ENCODE assay signal across 26 mouse cellular contexts in genomic region chr16:44685401-44685800, GRCm38 (mm10). TPM values are rescaled to one million over a fixed set of nuclear protein-coding genes. Genes with fewer than 3 reads are reported as not detected.
DNase-seq lines count a peak whose midpoint lies in the region; ATAC-seq lines count a peak whose summit lies in the region.
"Had no signal": no experiment of that assay in that cellular context is flagged by ENCODE, and none has a peak within 500 bp of the region (broad histone marks: within the 10 kb centered on the region; RNA-seq: fewer than 3 reads in every experiment).

No protein-coding gene starts in this region.

- no peak for ATAC-seq in hindbrain, embryonic 12.5 days (ENCODE audit: low FRiP score)
- ATAC-seq in hindbrain, embryonic 16.5 days: no peak
- no peak for ATAC-seq in hindbrain, embryonic 15.5 days (ENCODE audit: low FRiP score, low read depth)
- ATAC-seq in neural tube, embryonic 14.5 days (ENCODE audit: low read depth): no peak
- ATAC-seq: intestine, embryonic 16.5 days; midbrain, embryonic 15.5 days had no signal

- DNase-seq in adrenal gland, postnatal 36 days: peak; percentile 40 to 41
- DNase-seq in adrenal gland, postnatal 25 days: no peak
- no peak for DNase-seq in gastrocnemius, adult 18-20 months (ENCODE audit: low spot score)
- DNase-seq: cerebellum, adult 8-10 months; cerebellum, postnatal 25 days; gastrocnemius, postnatal 14 days; heart, postnatal 14 days; kidney, adult 8-10 months; kidney, postnatal 4 days; layer of hippocampus, postnatal 36 days; left cerebral cortex, postnatal 4 days; liver; lung, adult 2 months; lung, postnatal 10 days; retina, postnatal 1 day; right cerebral cortex, postnatal 14 days had no signal

- H3K27me3 ChIP-seq in hindbrain, embryonic 12.5 days: no peaks in the 10 kb centered on the region
- H3K27me3 ChIP-seq in hindbrain, embryonic 16.5 days (replicated peaks; ENCODE audit: control insufficient read depth, insufficient read depth, low read length): no peaks in the 10 kb centered on the region
- no peaks in the 10 kb centered on the region for H3K27me3 ChIP-seq in hindbrain, embryonic 15.5 days
- no peaks in the 10 kb centered on the region for H3K27me3 ChIP-seq in neural tube, embryonic 14.5 days (ENCODE audit: control insufficient read depth, insufficient read depth, low read length)
- H3K27me3 ChIP-seq: midbrain, embryonic 15.5 days; neural tube, embryonic 12.5 days had no signal

- no peaks in the 10 kb centered on the region for H3K36me3 ChIP-seq in hindbrain, embryonic 12.5 days
- H3K36me3 ChIP-seq in hindbrain, embryonic 16.5 days (ENCODE audit: control insufficient read depth, insufficient read depth, low read length): no peaks in the 10 kb centered on the region
- no peaks in the 10 kb centered on the region for H3K36me3 ChIP-seq in hindbrain, embryonic 15.5 days
- H3K36me3 ChIP-seq in neural tube, embryonic 14.5 days (ENCODE audit: control insufficient read depth, insufficient read depth, low read length): no peaks in the 10 kb centered on the region
- H3K36me3 ChIP-seq: midbrain, embryonic 15.5 days had no signal

- H3K9ac ChIP-seq in hindbrain, embryonic 12.5 days: no peak overlapping the region
- H3K9ac ChIP-seq in hindbrain, embryonic 16.5 days (ENCODE audit: low read depth, low read length): no peak overlapping the region
- H3K9ac ChIP-seq in hindbrain, embryonic 15.5 days: no peak overlapping the region
- no peak overlapping the region for H3K9ac ChIP-seq in neural tube, embryonic 14.5 days (replicated peaks; ENCODE audit: low read depth, low read length)
- H3K9ac ChIP-seq: liver, embryonic 14.5 days; midbrain, embryonic 15.5 days; neural tube, embryonic 12.5 days had no signal

- peaks cover 44% of the 10 kb centered on the region for H3K4me1 ChIP-seq in hindbrain, embryonic 12.5 days
- H3K4me1 ChIP-seq in hindbrain, embryonic 16.5 days (ENCODE audit: control insufficient read depth, insufficient read depth, low read depth, low read length): peaks cover 16% of the 10 kb centered on the region
- H3K4me1 ChIP-seq in hindbrain, embryonic 15.5 days (replicated peaks): peaks cover 35% of the 10 kb centered on the region
- H3K4me1 ChIP-seq in neural tube, embryonic 14.5 days (ENCODE audit: control insufficient read depth, insufficient read depth, low read length): peaks cover 26% of the 10 kb centered on the region

- peak overlapping the region; percentile 35; the same call in 1 of the 2 replicates for H3K27ac ChIP-seq in hindbrain, embryonic 12.5 days
- H3K27ac ChIP-seq in hindbrain, embryonic 16.5 days (ENCODE audit: low read depth, low read length): no peak overlapping the region; the same call in 1 of the 2 replicates
- H3K27ac ChIP-seq in hindbrain, embryonic 15.5 days (replicated peaks): peak overlapping the region; percentile 48; the same call in 1 of the 2 replicates
- H3K27ac ChIP-seq in neural tube, embryonic 14.5 days (ENCODE audit: low read depth, low read length): peak overlapping the region; percentile 55; the same call in 1 of the 2 replicates
- H3K27ac ChIP-seq: kidney, postnatal 0 days; liver, embryonic 14.5 days; macrophage; midbrain, embryonic 15.5 days; neural tube, embryonic 12.5 days had no signal

- no peak overlapping the region for H3K4me2 ChIP-seq in hindbrain, embryonic 12.5 days (replicated peaks)
- H3K4me2 ChIP-seq in hindbrain, embryonic 16.5 days (ENCODE audit: low read length): no peak overlapping the region
- no peak overlapping the region for H3K4me2 ChIP-seq in hindbrain, embryonic 15.5 days
- H3K4me2 ChIP-seq in neural tube, embryonic 14.5 days (ENCODE audit: low read depth, low read length): no peak overlapping the region
- H3K4me2 ChIP-seq: midbrain, embryonic 15.5 days; neural tube, embryonic 12.5 days had no signal

- peaks cover 12% of the 10 kb centered on the region for H3K9me3 ChIP-seq in hindbrain, embryonic 12.5 days (replicated peaks)
- peaks cover 5% of the 10 kb centered on the region; the same call in 1 of the 2 replicates for H3K9me3 ChIP-seq in hindbrain, embryonic 16.5 days (ENCODE audit: control insufficient read depth, low read length)
- H3K9me3 ChIP-seq in hindbrain, embryonic 15.5 days: no peaks in the 10 kb centered on the region
- H3K9me3 ChIP-seq in neural tube, embryonic 14.5 days (ENCODE audit: control insufficient read depth, low read length): no peaks in the 10 kb centered on the region
- H3K9me3 ChIP-seq: midbrain, embryonic 15.5 days had no signal

- H3K4me3 ChIP-seq in hindbrain, embryonic 12.5 days: no peak overlapping the region
- no peak overlapping the region for H3K4me3 ChIP-seq in hindbrain, embryonic 16.5 days (ENCODE audit: low read length)
- H3K4me3 ChIP-seq in hindbrain, embryonic 15.5 days: no peak overlapping the region
- H3K4me3 ChIP-seq in neural tube, embryonic 14.5 days (ENCODE audit: low read depth, low read length): no peak overlapping the region
- H3K4me3 ChIP-seq: midbrain, embryonic 15.5 days; neural tube, embryonic 12.5 days had no signal

- WGBS in hindbrain, embryonic 12.5 days: 77% methylated on average over 7 of the region's 7 CpGs
- 78% methylated on average over 7 of the region's 7 CpGs for WGBS in hindbrain, embryonic 16.5 days
- WGBS in hindbrain, embryonic 15.5 days: 70% methylated on average over 7 of the region's 7 CpGs
- 70% methylated on average over 7 of the region's 7 CpGs for WGBS in neural tube, embryonic 14.5 days

RNA-seq across cellular contexts. Expression of gene Nepro, which starts 38.7 kb away (rescaled TPM):
- 10 to 100 TPM; 11.0 to 12.6 TPM for total RNA-seq in adrenal gland, postnatal 36 days (2021)
- 10.5 and 10.7 TPM in 2 replicates for total RNA-seq in adrenal gland, postnatal 25 days (2021)
- 9.4 and 9.9 TPM in 2 replicates for polyA plus RNA-seq in hindbrain, embryonic 12.5 days (2016; fragmentation: Nextera tagmentation; extraction: Ambion mirVana)
- polyA plus RNA-seq in hindbrain, embryonic 16.5 days (2015; fragmentation: Nextera tagmentation; extraction: Ambion mirVana): 3.2 and 4.7 TPM in 2 replicates
- polyA plus RNA-seq in hindbrain, embryonic 15.5 days (2015; fragmentation: Nextera tagmentation; extraction: Ambion mirVana): 4.3 and 4.4 TPM in 2 replicates
- polyA plus RNA-seq in neural tube, embryonic 14.5 days (2014; fragmentation: Nextera tagmentation; extraction: Ambion mirVana): 5.4 and 6.1 TPM in 2 replicates
- 1 to 10 TPM; 2.6 to 3.1 TPM for total RNA-seq in gastrocnemius, adult 18-20 months (2021)

Comparison
In these comparisons a context has a peak if more than half of its experiments do, and no peak if none do; other contexts are left out.
1. DNase-seq: peak in adrenal gland, postnatal 36 days (2 of 2); none in adrenal gland, postnatal 25 days (single experiment) and gastrocnemius, adult 18-20 months (single experiment).